Mouse (Mus musculus): ENCODE measurements around the gene Hoxc12.
A peak's percentile ranks its signal among the peaks of the same experiment; 100 is the strongest.

Gene Hoxc12

GRCm38 (mm10) chr15:102963259-102963658 lies 26.7 kb downstream of the Hoxc12 start:
- DNase-seq (ENCODE audit: extremely low read depth, insufficient read length, low spot score), result no peak

DNA sequence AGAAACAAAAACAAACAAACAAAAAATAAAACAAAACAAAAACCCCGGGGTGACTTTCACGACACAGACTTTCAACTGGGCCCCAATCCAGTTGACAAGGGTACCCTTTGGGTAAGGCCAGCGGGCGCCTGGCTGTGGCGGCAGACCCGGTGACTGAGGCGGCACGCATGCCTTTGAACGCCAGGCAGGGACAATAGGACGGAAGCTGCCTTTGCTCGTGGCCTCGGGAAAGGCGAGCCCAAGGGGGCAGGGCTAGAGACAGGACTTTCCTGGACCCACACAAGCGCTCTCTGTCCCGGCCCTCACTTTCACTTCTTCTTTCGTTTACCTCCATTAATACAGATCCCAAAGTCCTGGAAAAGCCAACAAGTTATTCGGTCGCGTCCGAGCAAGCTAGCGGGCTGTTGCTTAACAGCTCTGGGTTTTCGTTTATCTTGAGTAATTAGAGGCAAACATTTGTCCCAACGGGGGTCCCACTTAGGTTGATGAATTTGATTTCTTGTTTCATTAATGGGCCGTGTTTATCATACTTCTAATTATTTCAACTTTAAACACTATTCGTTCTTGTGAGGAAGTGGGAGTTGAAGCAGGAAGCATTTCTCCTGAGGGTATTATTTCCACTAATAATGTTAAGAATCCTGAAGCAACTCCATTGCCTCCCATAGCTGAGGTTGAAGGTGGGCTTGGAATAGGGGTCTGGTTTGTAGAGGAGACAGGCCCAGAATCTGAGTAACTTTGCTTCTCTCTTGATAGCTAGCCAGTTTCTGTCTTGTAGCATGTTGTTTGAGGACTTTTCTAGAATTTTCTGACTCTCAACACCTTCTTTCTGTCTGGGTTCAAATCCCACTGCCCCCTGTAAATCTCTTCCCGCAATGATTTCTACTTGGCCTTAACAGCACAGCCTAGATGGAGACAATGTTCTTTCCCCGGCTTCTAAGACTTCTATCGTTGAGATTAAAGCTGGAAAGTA lies 27.4 kb downstream of the Hoxc12 start:
- peak; percentile 82 for DNase-seq (ENCODE audit: extremely low read depth, insufficient read length, low spot score)

DNA sequence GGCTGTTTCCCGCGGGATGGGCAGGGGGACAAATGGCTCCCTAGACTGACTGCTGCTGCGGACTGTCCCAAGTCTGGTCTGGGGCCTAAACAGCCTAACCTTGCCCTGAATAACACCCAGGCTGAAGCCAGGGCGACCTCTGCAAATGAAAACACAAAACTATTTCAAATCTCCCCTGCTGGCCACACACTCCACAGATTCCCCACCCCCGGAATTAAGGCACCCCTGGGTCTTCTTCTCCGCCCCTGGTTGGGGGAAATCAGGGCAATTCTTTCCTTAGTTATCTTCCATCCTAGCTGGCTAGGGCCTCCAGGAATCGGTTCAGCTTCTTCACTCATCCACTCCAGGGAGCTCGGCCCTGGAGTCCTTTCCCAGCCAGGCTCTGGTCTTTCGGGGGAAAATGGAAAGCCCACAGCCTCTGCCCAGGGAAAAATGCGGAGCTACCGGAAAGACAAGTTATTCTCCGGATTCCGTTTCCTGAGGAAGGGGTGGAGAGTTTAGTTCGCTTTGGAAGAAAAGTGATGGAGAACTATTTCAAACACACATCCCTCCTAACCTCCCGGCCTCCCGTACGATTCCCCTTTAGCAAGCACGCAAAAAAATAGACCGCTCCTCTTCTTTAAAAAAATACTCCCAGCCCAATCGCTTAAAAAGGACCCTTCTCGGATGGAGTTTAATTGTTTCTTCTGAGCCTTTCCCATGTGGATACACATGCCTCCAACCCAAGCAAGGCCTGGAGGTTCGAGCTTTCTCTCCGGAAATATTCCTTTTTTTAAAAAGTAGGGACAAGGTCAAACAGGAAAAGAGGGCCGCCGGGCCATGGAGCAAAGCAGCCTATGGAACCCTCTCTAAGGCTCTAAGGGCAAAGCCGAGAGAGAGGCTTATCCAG lies 28.7 kb downstream of the Hoxc12 start:
- DNase-seq (ENCODE audit: extremely low read depth, insufficient read length, low spot score), result no peak

DNA sequence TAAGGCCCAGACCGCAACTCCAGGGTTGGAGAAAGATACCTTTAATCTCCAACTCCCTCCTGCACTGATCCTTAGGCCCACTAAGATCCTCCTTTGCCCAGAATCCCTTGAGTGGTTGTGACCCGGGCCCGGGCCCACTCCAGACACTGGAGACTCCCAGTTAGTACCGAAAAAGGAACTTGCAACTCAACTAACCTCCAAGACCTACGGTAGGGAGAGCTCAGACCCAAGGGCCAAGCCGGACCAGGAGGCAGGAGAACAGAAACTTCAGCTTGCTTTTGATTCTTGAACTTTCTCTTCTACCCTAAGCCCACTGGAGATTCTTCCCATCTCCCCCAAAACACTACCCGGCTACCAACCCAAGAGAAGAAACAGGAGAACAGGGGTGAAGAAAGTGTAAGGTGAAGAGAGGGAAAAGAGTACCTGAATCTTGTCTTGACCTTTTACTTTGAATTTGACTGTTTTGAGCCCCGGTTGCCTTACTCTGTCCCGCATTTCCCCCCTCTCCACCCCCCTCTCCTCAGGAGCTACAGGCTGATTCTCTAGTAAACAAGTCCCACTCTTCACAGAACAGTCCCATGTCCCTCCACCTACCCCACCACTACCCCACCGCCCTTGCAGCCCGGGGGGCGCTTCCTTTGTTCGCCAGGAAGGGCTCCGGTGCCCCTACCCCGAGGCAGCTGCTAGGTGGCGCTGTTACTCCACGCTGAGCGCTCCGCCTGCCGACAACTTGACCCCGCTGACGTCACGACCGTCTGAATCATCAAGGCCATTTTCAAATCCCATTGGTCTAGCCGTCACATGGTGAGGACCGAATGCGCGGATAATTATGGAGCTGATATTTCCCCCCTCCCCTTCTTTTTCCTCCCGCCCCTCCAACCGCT lies 29.6 kb downstream of the Hoxc12 start:
- DNase-seq (ENCODE audit: extremely low read depth, insufficient read length, low spot score), result no peak

- DNase-seq (ENCODE audit: extremely low read depth, insufficient read length, low spot score), result no peak
These were observed 30.3 kb downstream of the Hoxc12 start, which contains the start of gene Hoxc10 for GRCm38 (mm10) chr15:102966776-102967311. TSS of gene Hoxc10 (plus strand) at chr15:102966796.

DNA sequence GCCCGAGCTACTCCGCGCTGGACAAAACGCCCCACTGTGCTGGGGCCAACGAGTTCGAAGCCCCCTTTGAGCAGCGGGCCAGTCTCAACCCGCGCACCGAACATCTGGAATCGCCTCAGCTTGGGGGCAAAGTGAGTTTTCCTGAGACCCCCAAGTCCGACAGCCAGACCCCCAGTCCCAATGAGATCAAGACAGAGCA lies 30.7 kb downstream of the Hoxc12 start, which contains the start of gene Hoxc5:
TSS of gene Hoxc5 (plus strand) at position 132 of the 199 bp plus-strand sequence.
- DNase-seq (ENCODE audit: extremely low read depth, insufficient read length, low spot score), result no peak

- DNase-seq (ENCODE audit: extremely low read depth, insufficient read length, low spot score), result no peak
These were observed 31.2 kb downstream of the Hoxc12 start for GRCm38 (mm10) chr15:102967511-102968397.

DNA sequence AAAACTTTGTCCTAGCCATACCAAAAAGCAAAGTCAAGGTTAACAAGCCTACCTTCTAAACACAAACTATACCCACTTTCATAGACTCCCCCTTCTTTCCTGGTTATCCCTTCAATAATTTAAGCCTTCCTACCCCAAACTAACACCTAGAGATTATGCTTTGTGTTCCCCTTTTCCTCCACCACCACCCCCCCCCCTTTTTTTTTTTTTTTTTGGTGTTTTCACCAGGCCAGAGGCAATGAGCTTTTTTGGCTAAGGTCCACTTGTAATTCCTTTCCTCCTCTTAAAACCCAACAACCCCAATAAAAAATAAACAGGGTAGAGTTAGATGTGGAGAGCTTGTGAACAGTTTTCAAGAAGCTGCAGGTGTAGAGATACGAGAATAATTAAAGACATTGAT lies 32.7 kb downstream of the Hoxc12 start:
- no peak for DNase-seq (ENCODE audit: extremely low read depth, insufficient read length, low spot score)

GRCm38 (mm10) chr15:102970740-102971139 lies 34.2 kb downstream of the Hoxc12 start:
- DNase-seq (ENCODE audit: extremely low read depth, insufficient read length, low spot score), result no peak

- DNase-seq (ENCODE audit: extremely low read depth, insufficient read length, low spot score), result no peak
These were observed 35.7 kb downstream of the Hoxc12 start for GRCm38 (mm10) chr15:102972254-102972653.

GRCm38 (mm10) chr15:102972753-102973152 lies 36.2 kb downstream of the Hoxc12 start:
- DNase-seq (ENCODE audit: extremely low read depth, insufficient read length, low spot score), result no peak

DNA sequence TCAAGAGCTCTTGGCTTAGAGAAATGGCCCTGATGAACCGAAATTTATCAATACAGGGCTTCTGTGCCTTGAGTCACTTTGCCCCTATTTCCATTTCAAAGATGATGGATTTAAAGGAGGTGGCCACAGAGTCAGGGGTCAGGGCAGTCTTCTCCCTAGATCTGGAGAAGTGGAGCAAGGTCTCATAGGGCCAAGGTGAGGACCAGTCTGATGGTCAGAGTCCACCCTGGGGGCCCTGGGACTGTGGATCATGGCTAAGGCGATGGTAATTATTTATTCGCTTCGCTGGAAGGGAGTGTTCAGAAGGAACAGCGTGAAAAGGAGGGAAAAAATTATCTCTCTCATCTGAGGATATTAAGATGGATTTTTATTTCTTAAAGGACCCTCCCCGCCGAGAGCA lies 38.5 kb downstream of the Hoxc12 start:
- no peak for DNase-seq (ENCODE audit: extremely low read depth, insufficient read length, low spot score)

GRCm38 (mm10) chr15:102975688-102976111 lies 39.1 kb downstream of the Hoxc12 start:
- peak; percentile 58 for DNase-seq (ENCODE audit: extremely low read depth, insufficient read length, low spot score)

DNA sequence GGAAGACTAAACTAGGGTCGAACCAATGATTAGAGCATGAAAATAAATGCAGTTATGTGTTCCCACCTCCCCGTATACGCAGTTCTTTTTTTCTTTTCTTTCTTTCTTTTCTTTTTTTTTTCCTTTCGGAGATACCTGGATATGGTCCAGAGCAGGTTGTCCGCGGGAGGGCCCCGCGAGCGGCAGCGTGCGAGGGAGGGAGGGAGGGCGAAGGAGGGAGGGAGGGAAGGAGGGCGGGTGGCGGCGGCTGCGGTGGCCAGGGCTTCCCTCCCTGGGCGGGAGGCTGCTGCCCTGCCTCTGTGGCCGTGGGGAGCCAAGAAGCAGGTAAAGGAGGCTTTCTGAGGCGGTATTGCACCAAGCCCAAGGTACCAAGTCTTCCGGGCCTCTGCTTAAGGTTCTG lies 39.6 kb downstream of the Hoxc12 start, which contains the start of gene Hoxc9:
TSS of gene Hoxc9 (plus strand) at position 269 of the 400 bp plus-strand sequence.
- DNase-seq (ENCODE audit: extremely low read depth, insufficient read length, low spot score), result no peak

- peak; percentile 64 for DNase-seq (ENCODE audit: extremely low read depth, insufficient read length, low spot score)
These were observed 40.3 kb downstream of the Hoxc12 start for GRCm38 (mm10) chr15:102976631-102977422.

- no peak for DNase-seq (ENCODE audit: extremely low read depth, insufficient read length, low spot score)
These were observed 40.9 kb downstream of the Hoxc12 start for GRCm38 (mm10) chr15:102977423-102977974.

- no peak for DNase-seq (ENCODE audit: extremely low read depth, insufficient read length, low spot score)
These were observed 42.3 kb downstream of the Hoxc12 start for GRCm38 (mm10) chr15:102978615-102979515.
